Mouse (Mus musculus) right cerebral cortex, postnatal 36 days (tissue): ENCODE measurements around the gene Clspn.

Experiments used
- DNase-seq, 2 experiments: peaks; one replicate each; pipeline ENCODE4 v3.0.0; 2022; ENCODE audit warnings: low spot score in 2 of 2, mixed read lengths in 1 of 2

The Clspn gene

GRCm38 (mm10) chr4:126636330-126636729 lies 79.6 kb downstream of the Clspn start:
- DNase-seq: no peak

- DNase-seq: no peak
Measured at GRCm38 (mm10) chr4:126637446-126637845, 80.7 kb downstream of the Clspn start.

- DNase-seq: peak in 1 of 2 experiments; percentile 16
Measured at GRCm38 (mm10) chr4:126639339-126639738, 82.6 kb downstream of the Clspn start.

GRCm38 (mm10) chr4:126641901-126642300 lies 85.2 kb downstream of the Clspn start:
- peak; percentile 68 to 75 for DNase-seq
